Mouse (Mus musculus): Measurements from ENCODE around the gene Vti1b.
A peak's percentile ranks its signal among the peaks of the same experiment; 100 is the strongest.
"Not testable (repeated sequence)": the region's sequence is repeated elsewhere in the genome, so short reads cannot be mapped to it uniquely, and the experiment has no call there.

The Vti1b gene

DNA sequence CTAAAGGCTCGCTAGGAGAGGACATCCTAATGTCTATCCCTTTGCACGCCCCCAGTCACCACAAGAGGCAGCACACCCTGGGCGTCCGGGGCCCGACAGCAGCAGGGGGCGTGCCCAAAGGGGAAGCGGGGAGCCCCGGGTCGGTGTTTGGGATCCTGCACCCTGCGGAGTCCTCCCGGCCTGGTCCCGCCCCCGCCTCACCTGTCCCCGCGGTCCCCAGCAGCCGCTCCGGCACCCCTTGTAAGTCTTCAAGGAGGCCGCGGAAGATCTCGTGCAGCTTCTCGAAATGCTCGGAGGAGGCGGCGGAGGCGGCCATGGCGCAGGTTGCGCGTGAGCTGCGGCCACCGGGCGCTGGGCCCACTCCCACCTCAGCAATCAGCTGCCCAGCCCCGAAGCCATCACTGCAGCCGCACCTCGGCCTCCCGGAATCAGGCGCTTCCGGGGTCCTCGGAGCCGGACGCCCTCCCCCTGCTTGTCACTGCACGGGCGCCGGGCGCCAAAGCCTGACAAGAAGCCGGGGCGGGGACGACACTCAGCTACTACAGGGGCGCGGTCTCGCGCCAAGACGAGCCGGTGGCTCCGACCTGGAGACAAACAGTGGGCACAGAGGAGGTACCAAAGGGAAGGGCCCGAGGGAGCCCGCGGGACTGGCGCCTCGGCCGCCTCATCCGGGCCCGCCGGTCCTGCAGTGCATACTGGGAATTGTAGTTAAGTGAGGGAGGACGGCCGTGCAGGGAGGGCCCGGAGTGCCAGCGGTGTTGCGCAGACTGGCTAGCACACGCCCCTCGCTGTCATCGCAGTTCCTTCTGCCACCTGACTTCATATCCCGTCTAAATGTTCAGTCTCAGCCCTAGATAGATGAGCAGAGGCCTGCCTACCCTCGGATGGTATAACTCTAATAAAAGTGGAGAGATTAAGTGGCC is at the start of gene Vti1b:
Gene Vti1b (minus strand): TSS at position 649 of the 923 bp plus-strand sequence.
- peak; percentile 92 to 93 for DNase-seq

DNA sequence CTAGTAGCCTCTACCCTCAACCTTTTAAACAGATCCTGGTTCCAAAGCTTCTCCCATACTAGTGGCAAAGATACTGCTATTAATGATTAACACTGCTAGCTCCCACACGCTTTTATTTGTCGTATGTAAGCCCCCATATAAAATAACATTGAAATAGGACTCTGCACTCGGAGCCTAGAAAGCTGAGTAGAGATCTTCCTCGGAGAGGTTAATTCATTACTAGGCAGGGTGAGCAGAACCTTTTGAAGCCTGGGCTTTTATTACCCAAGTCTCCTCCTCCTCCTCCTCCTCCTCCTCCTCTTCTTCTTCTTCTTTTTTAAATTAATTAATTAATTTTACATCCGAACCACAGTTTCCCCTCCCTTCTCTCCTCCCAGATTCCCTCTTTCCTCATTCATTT is 45.0 kb upstream of the Vti1b start:
- DNase-seq, result no peak

DNA sequence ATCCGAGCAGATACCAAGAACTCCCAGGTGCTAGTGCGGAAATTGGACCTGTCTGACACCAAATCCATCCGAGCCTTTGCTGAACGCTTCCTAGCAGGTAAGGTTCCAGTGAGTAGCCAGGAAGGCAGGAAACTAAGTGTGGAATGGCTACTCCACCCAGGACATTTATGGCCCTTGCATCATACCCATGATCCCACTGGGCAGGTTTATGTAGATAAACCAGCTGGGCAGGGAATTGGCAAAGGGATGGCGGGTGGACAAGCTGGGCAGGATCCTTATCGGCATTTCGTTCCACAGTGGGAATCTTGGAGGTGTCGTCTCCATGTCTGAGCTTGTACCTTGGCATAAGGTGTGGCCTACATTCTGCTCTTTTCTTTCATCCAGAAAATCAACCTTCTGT is 39.0 kb upstream of the Vti1b start:
- no peak for DNase-seq

DNA sequence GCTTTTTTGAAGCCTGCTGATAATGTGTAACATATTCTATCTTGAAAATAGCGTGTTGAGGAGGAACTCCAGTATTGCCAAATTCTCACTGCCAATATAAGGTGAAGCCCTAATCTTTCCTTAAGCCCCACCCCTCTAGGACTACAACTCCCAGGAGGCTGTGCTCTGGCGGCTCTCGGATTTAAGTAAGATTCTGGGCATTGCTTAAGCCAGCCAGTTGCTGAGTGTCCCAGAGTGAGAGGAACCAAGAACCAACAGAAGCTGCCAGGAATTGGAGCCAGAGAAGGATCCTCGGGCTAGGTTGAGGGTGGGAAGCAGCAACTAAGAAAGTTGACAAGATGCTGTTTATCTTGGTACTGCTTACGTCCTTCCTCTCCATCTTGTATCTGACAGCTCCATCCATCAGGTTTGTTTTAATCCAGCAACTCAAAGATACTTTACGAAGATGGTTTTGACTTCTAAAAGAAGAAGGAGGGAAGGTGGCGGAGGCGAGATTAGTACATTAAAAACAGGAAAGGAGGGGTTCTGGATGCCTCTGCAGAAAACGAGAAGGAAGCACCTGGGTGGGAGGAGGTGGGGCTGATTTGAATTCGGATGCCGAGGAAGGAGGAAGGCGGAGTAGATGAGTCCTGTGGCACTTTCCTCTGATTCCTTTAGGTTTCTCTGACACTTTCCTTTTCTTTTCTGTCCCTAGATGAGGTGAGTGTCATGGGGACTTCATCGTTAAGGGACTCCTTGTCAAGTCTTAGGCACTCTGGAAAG is 36.4 kb upstream of the Vti1b start, which contains the start of gene Rdh12:
Gene Rdh12 (plus strand): TSS at position 212 of the 762 bp plus-strand sequence.
- peak; percentile 35 to 56 for DNase-seq

DNA sequence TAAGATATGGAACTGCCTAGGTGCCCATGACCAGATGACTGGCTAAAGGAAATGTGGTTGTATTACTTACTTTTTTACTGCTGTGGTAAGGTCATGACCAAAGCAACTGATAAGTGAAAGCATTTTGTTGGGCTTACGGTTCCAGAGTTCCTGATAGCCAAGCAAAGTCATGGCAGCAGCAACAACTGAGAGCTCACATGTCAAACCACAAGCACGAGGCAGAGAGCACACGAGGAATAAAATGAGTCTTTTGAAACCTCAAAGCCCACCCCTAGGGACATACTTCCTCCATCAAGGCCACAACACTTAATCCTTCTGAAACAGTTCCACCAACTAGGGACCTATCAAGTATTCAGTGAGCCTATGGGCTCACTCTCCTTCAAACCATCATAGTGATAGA is 29.4 kb upstream of the Vti1b start:
- no peak for DNase-seq

DNA sequence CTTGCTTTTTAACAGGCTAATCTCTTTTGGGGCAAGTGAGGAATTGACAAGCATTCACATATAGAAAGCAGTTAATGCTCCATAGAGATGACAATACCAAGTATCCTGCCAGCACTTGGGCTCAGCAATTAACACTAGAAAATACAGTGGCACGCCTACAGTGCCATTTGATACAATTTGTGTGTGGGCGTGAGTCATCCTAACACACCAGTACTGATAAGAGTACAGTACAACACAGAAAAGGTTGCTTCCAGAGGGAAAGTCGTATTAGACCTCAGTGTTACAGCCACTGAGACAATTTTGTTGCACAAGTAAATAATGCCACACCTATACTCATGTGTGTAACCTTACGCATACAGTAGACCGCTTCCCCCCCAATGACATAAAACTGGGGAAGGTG is 24.6 kb upstream of the Vti1b start:
- no peak for DNase-seq

DNA sequence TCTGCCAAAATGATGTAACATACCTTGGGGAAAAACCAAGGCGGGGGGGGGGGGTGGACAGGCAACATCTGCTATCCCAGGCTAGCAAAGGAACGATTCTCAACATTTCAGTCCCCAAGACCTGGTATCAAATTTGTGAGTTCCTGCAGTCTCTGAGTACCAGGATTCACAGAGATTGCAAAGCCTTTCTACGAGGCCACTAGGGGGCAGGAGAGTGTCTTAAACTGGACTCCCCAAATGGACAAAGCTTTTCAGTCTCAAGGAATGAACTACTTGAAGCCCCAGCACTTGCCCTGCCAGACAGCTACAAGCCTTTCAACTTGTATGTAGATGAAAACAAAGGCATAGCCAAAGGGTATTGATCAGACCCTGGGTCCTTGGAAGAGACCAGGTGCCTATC is 21.0 kb upstream of the Vti1b start:
- DNase-seq, result peak; percentile 57

DNA sequence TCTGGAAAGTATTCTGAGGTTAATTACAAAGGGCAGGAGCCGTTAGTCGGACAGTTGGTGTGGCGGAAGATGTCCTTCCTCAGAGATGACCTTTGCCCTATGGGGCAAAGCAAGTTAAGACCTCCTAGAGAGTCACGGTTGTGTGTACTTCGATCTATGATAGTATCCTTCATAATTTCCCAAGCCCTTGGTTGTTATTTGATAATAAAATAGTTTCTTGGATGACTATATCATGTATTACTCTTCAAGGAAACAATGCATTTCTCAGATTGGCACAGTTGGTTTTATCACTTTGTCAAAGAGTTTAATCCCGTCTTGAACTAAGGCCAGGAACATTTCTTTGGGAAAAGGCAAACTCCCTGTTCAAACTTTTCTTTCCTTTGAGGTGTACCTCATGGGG is 19.7 kb upstream of the Vti1b start, which contains the start of gene Rdh11:
Gene Rdh11 (minus strand): TSS at position 101 of the 400 bp plus-strand sequence.
- DNase-seq, result no peak

DNA sequence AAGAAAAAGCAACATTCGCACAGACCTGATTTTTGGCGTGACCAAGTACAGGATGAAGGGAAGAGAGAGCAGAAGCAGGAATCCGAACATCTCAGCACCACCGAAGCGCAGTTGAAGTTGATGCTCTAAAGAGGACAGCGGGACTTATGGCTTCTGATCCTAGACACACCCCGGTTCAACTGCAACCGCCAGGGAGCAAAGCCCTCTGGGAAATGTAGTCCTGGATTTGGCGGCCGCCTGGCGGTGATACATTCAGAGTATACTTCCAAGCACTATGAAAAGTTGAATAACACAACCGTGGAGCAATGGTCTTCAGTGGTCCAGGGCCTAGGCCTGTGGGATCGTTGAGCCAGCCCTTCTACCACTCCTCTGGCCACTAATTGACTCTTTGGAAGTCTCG is 19.2 kb upstream of the Vti1b start:
- DNase-seq, result peak; percentile 78

DNA sequence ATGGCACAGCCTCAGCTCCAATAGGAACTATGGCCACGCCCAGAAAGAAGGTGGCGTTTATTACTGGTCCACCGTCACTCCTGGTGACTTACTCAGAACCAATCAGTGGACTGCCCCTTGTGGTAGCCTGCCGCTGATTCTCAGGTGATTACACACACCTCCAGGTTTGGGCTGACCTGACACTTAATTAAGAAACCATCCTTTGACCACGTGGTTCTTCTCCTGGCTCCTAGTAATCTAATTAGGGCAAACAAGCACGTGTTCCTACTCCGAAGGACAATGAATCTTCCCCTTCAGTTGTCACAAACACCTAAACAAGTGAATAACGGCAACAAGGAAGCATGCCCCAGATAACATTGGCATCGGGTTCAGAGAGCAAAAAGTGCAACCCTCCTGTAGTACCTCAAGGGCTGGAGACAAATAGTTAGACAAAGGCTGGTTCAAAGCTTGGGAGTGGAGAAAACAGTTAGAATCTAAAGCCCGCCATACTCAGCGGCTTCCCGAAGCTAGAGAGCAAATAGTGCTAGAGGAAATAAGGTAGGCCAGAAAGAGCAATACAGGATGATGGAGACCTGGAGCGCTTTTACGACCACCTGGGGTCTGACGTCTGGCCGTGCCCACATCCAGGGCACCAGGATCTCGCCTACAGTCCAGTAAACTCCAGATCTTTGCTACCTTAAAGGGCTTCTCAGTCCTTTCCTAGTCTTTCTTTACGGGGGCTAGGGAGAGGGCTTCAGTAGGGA is 18.6 kb upstream of the Vti1b start:
- DNase-seq, result peak; percentile 76 to 84

DNA sequence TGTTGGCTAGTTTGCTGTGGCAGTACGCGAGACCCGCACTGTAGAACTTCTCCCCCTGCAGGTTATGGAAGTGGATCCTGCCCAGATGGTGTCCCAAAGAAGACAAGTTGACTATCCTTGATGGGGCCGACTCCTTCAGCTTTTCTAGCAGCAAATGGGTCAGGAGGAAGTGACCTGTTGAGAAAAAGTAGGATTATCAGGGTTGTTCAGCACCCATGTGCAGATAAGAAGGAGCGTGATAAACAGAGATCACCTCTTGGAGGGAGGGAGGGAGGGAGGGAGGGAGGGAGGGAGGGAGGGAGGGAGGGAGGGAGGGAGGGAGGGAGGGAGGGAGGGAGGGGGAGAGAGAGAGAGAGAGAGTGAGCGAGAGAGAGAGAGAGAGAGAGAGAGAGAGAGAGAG is 12.7 kb upstream of the Vti1b start:
- not testable (repeated sequence) for DNase-seq

DNA sequence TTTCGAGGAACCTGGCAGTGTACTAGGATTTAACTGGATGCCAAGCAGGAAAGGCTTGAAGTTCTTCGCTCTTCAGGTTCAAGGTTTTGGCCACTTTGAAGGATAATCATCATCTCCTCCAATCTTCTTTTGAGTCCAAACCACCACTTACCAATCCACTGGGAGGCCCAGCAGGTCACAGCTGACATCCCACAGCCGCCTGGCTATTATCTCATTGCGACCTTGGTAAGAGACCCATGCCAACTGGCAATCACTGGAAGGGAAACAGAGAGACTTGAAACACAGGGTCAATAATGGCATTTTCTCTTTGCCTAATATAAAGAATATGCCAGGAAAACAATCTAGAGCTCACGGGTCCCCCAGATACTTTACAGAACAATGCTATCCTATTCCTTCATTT is 3.5 kb upstream of the Vti1b start:
- no peak for DNase-seq

DNA sequence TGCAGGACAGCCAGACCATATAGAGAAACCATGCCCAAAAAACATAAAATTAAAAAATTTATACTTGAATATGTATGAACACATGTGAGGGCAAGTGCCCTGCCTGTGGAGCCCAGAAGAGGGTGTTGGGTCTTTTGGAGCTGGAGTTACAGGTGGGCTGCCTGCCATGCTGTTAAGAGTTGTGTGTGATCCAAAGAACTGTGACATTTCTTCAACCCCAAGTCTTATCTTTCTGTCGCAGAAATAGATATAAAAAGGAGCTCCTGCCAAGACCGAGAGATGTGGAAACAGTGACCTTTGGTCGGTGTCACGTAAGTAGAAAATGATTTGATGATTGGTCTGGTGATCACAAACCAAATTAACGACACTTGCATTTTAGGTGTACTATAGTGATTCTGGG is 1.3 kb upstream of the Vti1b start:
- no peak for DNase-seq

DNA sequence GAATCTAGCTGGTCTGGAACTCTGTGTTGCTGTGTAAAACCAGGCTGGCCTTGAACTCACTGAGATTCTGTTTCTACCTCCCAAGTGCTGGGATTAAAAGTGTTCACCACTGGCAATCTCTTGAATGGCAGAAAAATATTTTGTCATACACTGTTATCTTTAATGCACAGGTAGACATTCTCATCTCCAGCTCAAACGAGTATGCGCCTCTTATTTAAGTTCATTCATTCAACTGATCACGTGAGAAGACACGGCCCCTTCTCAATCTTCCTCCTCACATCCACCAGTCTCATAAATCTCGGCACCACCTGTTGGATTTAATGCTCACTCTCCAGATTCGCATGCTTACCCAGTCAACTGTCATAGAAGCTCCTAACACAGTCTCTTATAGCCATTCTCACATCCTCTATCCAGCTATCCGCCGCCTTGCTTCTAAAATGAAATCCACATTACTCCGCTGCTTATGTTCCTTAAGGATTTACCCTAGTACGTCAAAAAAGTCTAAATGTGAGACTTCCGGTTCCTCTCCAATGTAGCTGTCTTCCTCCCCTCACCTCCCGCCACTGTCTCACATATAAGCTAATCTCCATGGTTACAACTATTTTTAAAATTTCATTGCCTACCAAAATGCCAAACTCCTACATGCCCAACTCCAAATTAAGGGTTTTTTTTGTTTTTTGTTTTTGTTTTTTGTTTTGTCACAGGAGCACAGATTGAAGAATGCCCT is 1.0 kb downstream of the Vti1b start:
- no peak for DNase-seq

DNA sequence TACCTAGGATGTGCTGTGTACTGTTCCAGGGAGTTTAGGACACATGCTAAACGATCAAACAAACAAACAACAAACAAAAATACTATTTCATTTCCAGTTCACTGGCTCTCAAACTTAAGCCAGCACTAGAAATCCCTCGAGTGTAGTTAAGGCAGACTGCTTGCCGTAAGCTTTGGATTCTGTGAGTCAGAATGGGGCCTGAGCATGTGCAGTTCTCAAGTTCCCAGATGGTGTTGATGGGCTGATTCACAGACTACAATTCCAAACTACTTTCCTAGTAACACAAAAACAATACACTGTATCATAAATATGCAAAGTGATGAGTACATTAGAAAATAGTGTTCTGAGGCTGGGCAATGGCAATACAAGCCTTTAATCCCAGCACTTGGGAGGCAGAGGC is 2.0 kb downstream of the Vti1b start:
- DNase-seq, result no peak

DNA sequence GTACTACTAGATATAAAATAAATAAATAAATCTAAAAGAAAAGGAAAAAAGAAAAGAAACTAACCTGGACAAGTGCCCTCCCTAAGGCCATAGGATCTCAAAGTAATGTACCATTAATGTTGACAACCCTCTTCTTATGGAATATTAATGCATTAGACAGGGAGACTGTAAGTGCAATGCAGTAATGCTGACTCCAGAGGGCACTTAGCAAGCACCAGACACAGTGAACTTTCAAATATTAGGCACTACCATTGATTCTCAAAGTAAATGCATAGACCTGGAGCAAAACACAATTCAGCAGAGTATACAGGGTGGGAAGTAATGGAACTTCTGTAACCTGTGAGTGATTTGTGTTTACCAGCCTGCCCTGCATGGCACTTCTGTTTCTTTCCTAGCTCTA is 3.3 kb downstream of the Vti1b start:
- no peak for DNase-seq

DNA sequence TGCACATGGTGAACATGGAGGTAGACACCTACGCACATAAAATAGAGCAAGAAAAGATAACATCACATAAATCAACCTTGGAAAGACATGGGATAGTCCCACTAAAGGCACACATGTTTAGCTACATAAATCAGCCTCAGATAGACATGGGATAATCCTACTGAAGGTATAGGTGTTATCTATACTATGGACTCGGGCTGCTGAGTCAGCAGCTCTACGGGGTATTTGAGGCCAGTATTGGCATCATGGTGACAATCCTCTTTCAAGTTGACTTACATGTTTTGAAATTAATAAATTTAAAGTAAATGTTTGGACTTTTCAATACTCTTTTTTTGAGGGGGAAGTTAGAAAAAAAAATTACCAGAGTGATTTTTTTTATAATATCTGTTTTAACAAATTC is 9.6 kb downstream of the Vti1b start:
- DNase-seq, result no peak

DNA sequence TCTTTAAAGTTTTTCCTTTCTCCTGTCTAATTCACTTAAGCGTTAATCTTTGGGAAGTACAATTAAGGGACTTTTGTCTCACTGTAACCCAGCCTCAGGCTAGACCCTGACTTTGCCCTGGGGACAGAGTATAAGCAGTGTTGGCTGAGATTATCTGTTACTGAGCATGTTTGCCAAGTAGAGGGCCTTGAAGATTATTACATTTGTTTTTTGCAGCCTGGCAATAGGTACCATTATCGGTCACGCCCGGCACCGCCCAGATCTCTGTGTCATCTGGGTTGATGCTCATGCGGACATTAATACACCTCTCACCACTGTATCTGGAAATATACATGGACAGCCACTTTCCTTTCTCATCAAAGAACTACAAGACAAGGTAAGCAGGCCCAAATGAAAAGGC is 22.8 kb downstream of the Vti1b start:
- no peak for DNase-seq

DNA sequence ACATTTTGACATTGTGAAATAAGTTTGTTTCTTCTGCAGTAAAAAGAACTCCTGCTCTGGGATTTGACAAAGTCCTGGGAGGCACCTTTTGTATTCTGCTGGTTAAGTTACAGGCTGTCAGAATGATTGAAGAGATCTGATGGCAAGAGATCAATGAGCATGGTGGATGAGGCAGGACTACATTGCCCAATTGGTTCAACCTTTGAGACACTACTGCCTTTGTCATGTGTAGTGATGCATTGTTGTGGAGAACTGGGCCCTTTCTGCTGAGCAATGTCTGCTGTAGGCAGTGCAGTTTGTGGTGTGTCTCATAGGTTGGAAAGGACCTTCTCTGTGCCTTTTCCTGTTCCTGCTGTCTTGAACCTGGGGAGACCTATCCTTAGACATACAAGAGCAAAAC is 31.1 kb downstream of the Vti1b start:
- DNase-seq, result no peak

DNA sequence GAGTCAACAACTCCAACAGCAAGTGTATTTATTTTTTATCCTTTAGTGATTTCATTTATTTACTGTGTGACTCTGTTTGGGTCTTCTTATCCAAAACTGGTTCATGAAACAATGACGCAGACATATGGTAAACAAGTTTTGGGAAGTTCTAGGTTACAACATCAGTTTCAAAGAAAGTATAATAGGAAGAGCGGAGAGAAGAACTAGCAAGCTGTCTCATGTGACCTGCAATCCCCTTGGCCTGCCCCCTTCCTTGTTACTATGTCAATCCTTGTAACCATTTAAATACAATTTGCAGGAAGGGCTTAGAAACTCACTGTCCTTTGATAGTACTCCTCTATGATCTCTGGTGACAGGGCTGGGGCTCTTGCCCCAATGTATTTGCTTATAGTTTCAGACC is 31.7 kb downstream of the Vti1b start:
- DNase-seq, result peak in 1 of 2 experiments; percentile 7

DNA sequence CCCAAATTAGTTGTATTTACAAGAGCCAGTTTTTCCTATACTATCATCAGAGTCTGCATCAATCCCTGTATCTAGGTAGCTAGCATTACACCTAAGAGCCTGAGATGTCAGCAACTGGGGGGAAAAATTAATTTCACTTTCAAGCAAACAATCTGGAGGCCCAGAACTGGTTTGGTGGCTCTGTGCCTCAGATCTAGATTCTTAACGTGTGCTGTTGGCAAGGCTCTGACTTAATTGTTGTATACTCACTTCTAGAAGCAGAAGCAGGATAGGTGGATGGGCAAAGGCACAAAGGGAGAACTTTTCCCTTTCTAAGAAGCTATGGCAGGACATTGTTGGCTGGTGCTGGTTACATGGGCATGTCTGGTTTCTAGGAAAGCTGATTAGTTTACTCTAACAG is 33.0 kb downstream of the Vti1b start:
- peak in 1 of 2 experiments; percentile 22 for DNase-seq

DNA sequence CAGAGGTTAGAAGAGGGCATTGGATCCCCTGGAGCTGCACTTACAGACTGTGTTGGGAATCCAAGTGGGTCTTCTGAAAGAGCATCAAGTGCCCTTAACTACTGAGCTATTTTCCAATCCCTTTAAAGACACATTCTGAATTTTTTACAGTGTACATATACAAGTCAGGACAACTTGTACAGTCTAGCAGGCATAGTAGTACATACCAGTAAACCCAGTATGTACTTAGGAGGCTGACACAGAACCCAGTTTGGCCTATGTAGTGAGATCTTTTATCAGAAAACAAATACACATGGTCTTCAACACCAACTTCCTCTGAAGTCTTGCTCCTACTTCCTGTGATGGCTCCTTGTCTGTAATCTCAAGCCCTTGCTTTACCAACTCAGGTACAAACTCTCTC is 33.5 kb downstream of the Vti1b start:
- DNase-seq, result no peak
